Mouse (Mus musculus) kidney, postnatal 14 days (tissue): Measurements from ENCODE around the gene Pgs1.
A peak's percentile ranks its signal among the peaks of the same experiment; 100 is the strongest.

ENCODE experiments used
- DNase-seq: peaks from one replicate; pipeline ENCODE4 v3.0.0; 2022; ENCODE audit warnings: mixed read lengths

The Pgs1 gene

DNA sequence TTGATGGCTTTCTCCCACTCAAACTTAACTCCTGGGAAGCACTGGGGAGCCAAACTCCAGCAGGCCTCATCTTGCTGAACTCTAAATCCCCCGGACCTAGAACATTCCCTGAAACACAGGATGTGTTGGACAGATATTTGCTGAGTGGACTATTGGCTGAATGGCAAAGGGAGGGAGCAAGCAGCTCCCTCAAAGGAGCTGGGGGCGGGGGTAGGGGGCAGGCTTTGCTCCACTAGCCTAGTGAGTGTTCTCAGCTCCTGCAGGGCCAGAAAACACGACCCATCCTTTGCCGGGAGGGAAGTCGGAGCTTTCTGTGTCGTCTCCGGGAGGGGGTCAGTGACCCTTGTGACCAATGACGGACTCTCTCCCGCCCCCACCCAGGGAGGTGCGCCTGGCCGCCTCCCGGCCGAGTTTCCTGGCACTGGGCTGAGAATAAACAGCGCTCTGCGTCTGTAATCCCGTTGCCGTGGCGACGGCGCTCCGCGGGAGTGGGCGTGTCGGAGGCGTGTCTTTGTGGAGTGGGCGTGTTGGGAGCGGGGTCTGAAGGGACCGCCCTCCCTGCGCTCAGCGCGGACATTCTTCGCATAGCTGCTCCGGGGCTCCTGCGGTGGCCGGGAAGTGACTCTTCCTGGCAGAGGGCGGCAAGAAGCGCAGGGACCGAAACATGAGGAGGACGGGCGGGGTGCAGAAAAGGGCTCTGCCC is 22.9 kb upstream of the Pgs1 start:
- DNase-seq, result peak; percentile 100

DNA sequence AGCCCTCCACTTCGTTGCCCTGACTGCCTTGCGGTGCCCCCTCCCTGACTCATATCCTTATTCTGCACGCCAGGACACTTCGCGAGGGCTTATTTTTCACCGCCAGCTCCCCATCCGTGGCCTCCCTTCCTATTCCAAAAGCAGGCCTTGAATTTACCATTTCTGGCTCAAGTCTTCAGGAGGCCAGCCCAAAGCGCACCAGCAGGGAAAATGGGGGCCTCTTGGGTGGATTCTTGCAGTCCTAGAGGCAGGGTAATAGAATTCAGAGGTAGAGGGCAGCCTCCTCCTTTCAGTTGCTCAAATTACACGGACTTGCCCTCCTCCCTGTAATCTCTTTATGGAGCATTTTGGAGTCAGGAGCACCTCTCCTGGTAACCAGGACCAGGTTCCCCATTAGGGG is 22.2 kb upstream of the Pgs1 start:
- DNase-seq, result no peak

DNA sequence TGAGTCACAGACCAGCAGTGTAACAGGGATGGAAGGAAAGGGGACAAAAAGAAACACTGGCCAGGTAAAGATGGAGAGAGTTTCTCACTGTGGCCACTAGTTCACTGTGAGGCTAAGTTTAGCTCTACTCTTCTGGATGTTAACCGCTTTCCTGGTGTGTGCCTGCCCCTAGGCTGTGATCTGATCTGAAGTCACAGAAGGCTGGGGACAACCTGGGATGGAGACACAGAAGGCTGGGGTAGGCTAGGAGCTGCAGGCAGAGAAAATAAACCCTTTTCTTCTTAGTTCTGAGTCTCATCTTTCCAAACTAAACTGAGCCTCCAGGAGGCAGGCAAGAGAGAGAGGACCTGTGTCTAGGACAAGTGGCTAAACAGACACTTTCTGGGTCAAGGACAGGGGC is 21.8 kb upstream of the Pgs1 start:
- no peak for DNase-seq

DNA sequence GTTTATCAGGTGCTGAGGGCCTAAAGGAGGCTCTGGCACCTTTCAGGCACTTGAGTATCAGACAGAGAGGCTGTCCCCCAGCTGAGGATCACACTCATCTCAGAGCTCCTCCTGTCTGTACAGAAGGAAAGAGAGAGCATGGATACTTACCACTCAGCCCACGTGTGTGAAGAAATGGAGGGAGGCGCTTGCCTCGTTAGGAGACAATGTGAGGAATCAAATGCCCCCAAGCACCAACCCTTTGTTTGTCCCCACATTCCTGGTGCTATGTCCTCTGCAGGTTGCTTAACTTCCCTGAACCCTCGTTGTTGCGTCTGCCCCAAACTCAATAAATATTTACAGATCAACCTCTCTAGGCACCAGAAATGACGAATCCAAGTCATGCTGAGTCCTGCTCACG is 21.0 kb upstream of the Pgs1 start:
- DNase-seq, result no peak

DNA sequence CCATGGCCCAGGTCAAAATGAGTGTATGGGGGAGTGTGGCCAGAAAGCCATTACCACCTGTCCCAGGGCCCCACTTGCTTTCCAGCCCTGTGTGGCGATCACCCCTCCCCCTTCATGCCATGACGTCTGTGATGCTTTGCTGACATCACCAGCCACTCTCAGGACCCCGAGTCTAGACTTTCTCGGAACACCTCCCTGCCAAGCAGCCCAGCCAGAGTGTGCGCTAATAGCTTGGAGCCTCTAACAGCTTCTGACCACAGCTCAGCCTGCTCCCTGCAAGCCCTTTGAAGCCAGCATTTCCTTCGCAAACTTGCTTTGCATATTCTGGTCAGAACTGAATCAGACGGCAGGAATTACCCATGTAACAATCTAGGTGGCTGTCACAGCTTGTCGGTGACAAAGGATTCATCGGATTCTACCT is 20.5 kb upstream of the Pgs1 start:
- no peak for DNase-seq

DNA sequence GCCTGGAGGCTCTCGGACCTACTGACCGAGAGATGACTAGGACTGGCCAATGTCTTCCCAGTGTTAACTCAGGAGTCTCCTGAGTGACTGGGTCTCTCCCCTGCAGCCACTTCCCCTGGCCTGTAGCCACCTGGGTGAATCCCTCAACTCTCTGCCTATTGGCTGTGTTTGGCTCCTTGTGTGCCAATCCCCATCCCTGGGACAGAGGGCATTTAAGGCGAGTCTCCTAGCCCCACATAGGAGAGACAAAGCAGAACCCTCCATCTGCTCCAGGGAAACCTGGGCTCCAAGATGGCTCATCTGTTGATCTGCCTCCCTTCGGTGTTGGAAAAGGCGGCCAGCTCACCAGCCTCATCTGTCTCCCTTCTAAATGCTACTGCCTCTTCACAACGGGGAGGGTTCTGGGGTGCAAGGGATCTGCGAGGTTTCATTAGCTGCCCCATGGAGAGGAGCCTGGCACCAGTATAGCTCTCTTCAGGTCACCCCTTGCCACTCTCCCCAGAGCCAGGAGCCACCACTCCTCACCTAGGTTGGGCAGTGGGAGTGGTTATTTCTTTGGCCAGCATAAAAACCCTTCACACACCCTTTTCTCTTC is 19.5 kb upstream of the Pgs1 start:
- no peak for DNase-seq

DNA sequence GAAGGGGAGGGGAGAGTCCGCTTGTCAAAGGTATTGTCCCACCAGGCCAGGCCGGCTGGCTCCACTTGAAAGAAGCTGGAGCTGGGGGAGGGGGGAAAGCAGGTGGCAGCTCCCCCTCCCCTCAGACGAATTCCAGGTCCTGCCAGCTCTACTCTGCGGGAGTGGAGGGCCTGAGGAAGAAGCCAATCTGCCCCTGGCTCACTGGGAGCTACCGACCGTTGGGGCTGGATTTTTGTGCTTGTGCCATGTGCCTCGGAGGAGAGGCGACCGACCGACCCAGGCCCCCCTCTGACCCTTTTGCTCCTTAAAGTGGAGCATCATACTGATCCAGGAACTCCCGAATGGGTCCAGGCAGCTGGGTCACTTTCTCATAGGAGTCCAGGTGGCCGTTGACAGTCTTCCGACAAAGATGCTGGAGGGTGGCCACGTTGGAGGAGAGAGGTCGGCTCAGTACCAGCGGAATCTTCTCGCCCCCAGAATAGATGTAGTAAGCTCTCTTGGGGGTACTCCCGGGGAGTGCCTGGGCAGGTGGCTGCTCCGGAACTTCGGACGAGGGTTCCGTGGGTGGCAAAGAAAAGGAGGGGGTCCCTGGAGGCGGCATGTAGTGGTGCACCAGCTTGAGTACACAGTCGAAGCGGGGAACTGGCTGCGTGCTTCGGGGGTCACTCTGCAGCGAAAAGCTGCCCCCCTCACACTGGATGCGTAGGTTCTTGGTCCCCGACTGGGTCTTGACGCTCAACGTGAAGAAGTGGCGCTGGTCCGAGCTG is 18.7 kb upstream of the Pgs1 start:
- DNase-seq, result no peak

DNA sequence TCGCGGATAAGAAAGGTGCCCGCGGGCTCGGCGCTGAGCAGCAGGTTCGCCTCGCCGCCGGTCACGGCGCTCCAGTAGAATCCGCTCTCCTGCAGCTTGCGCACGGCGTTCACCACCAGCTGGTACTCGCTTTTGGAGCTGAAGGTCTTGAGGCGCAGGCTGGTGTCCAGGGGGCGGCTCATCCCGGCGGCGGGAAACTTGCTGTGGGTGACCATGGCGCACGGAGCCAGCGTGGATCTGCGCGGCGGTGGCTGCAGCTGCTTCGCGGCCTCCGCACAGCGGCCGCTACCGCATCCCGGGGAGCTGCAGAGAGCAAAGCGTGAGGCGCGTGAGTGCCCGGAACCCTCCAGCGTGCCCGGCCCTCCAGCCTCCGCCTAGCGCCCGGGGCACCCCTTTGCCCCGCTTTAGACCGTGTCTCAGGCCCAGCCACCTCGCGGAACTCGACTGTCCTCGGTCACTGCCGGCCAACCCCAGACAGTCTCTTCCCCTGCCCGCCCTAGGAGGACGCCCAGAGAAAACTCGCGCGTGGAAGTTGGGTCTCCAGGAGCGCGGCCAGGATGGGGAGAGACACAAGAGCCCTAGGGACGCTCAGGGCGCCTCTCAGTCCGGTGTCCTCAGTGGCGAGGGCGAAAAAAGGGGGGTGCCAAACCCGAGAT is 17.9 kb upstream of the Pgs1 start:
- no peak for DNase-seq

DNA sequence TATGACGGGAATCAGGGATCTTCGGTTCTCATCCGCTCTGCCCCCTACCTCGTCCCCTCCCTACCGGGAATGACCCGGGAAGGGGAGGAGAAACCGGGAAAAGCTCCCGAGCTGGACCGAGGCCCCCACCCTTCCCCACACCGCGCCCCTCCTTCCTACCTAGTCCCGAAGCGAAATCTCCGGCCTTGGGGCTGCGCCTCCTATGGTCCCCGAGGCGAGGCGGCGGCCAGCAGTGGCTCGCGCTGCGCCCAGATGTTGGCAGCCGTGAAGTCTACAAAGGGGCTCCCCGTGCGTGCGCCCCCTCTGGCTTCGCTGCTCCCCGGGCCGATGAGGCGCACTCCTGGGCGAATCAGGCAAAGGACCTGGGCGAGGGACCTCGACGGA is 17.4 kb upstream of the Pgs1 start:
- no peak for DNase-seq

DNA sequence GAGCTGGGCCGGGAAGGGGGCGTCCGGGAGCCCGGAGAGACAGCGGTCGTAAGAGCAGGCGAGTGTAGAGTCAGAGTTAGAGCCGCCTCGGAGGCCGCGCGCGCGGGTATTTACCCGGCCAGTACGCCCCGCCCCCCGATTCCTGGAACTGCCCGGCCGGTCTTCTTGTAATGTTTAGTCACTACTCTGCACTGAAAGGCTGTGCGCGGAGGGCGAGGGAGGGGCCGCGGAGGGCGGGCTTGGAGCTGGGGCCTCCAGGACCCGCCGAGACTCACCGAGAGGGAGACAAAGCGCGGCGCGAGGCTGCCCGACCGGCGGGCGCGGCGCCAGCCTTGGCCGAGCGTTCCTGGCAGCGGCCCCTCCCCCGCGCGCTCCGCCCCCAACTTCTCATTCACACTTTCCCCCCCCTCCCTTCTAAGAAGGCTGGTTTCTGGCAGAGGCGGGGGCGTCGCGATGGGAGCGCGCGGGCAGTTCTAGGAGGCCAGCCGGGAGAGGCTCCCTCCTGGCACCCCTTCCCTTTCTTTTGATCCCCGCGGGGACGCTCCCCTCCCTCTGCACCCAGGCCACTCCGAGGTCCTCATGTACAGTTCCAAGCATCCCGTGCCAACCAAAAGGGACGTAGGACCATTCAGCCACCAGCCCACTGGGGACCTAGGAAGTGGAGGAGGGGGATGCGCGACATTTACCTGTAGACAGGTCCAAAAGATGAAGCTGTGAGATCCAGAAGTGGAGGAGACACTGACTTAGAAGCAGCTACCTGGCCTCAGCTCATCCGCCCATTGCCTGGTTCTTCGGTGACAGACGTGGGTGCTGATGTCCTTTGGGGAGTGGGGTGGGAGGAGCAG is 16.8 kb upstream of the Pgs1 start:
- DNase-seq, result peak; percentile 98

DNA sequence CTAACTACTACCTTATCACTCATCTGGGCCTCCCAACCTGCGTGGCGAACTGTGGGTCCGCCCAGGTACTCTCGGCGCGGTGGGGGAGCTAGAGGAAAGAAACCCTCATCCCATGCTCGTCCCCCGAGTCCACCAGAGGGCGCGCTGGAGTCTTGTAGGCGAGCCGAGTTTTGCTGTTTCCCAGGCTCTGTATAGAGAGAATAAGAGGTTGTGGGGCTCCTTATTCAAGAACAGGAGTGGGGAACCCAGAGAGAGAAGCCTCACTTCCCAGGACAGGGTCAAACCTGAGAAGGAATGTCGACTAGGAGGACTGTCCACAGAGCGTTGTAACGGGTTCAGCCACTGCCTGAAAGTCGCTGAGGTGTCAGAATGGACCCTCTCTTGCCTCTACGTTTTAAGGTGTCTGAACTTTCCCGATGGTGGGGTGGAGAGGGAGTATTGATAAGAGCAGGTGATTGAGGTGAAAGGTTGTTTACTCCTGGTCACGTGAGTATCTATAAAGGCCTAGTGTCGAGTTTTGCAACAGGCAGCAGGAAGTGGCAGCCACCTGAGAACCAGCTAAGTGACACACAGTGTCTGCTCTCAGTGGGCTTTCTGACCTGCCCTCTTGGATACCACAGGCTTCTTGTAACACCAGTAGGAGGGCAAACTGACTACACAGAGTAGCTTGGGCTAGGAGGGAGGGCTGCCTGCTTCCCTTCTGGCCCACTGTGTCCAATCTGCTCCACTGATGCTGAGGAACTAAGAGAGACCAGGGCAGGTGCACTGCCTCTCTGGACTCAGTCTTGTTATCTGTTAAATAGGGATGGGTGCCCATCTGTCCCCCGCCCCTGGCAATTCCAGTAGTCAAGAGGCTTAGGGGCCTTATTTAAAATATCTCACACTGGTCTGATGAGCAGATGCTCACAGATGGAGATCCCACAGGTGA is 15.9 kb upstream of the Pgs1 start, which contains the start of gene Socs3:
TSS of gene Socs3 (minus strand) at position 103 of the 928 bp plus-strand sequence.
- DNase-seq, result peak; percentile 93

DNA sequence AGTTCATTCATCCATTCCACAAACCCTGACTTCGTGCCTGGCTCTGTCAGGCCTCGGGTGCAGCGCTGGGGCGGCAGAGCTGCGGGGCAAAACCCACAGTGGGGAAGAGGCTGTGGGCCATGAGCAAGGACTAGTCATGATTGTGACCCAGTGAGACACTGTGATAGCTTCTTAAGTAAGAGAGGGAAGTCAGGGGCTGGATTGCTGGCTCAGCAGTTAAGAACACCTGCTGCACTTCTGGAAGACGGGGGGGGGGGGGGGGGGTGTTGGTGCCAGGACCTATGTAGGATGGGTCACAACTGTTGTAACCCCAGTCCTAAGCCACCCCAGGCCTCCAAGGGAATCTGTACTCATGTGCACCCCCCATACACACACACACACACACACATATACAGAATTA is 15.0 kb upstream of the Pgs1 start:
- DNase-seq, result no peak

DNA sequence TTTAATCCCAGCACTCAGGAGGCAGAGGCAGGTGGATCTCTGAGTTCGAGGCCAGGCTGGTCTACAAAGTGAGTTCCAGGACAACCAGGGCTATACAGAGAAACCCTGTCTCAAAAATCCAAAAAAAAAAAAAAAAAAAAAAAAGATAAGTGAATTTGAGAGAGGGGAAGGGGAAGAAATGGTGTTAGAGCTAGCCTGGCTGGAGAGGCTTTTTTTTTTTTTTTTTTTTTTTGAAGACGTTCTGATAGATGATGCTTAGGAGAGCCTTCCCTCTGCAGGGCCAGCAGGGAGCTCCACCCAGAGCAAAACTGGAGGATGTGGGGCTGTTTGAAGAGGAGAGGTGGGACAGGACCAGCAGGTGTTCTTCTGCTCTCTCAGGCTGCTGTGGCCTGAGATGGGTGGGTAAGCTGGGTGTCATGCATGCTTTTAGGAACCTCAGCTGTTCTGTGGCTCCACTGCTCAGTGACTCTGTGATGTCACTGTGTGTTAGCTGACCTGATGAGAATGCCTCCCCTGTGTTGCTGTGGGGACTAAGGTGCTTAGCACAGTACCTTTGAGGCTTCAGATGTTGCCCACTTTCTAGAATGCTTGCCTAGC is 14.3 kb upstream of the Pgs1 start:
- no peak for DNase-seq

DNA sequence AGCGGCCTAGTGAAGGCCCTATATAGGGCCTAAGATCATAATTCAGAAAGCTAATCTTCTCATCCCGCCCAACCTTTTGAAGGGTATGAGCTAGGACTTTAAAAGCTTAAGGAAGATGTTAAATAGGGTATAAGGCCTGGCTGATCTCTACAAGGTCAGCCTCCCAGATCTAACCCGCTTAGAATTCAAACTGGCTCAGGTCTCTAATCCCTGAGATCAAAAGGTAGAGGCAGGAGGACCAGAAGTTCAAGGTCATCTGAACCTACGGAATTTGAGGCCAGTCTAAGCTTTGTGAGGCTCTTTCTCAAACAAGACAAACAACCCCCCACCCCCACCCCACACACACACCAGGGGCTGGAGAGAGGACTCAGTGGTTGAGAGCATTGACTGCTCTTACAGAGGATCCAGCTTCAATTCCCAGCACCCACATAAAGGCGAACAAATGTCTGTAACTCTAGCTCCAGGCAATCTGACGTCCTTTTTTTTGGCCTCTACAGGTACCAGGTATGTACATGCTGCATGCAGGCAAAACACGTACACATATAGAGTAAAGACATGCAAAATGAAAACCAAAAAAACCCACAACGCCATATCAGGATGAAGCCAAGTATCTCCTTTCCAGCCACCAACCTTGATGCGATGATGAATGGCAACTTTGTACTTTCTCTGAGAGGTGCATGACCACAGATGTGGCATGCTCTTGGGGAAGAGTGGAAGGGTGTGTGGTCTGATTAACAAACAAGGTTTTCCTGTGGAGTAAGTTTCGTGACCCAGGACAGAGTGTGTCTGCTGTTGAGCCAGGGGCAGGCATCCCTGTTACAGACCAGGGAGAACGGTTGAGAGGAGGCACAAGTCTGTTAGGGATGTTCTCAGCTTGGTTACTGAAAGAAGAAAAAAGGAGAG is 13.2 kb upstream of the Pgs1 start:
- DNase-seq, result no peak

DNA sequence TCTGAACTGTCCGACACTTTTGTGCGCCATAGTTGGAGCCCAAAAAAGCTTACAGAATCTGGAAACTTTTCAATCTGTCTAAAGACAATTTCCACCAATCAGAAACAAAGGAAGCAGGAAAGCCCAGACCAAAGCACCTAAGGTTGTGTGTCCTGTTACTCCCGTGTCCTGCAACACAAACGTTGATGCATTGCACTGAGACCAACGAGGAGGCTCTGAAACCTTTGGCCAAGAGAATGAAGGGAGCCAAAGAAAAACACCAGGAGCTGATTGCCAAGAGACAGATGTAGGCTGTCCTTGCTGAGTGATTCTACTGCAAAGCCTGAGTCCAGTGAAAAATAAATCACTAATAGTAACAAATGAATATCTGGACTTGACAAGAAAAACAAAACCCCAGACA is 12.5 kb upstream of the Pgs1 start:
- DNase-seq, result no peak

DNA sequence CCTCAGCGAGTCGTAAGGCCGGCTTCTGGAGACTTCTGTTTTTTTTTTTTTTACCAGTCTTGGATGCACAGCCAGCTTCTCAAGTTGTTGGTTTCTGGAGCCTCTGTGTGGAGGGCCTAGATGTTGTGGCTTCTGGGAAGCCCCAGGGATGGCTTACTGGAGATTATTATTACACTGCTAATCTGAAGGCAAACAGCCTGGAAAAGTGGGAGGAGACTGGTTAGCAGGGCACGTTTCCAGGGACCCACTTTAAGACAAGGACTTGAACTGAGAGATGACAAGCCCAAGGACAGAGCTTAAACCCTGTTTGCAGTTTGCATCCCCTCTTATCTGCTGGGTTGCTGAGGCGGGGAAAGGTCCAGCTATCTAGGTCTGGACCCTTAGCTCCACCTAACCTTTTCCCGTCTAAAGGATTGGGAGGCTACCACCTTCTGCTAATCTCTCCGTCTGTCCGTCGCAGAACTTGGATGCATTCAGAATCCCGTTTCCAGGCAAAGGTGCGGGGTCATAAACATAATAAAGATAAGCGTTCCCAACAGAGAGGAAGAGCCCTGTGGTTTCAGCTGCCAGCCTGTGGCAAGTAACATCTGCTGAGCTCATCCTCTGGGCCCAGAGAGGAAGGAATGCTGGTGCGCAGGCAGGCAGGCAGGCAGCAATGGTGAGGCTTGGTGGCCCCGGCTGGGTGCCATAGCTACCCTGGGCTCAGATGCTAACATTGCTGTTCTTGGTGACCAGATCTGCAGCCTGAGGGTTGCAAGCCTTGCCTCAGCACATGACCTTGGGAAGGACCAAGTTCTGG is 11.6 kb upstream of the Pgs1 start:
- DNase-seq, result no peak

DNA sequence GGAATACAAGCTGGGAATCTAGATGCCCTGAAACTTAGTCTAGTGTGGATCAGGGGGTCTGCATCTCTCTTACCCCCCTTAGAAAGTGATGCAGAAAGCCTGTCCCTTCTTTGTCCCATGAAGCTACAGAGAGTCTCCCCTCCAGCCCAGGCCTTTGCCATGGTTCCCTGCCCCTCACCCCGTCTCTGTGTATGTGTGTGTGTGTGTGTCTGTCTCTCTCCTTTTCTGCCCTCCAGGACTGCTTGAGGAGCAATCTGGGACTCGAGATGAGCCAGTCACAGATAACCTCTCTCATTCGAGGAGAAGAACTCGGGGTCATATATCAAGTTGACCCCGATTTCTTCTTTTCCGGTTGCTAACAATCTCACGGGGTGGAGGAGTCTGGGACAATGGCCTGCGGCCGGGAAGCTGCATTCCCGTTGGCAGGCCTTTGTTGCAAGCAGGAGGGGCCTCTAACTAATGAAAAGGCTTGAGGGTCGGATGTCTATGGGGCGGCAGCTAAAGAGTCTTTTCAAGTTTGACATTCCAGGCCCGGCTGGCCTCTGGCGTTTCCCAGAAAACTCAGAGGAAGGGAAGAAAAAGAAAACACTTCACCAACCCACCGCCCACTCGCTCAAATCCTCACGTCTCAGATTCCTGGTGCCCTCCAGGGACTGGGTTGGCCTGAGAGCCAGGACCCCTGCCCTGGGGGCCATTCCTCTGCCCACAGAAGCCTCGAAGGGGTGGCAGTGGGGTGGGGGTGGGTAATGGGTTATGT is 10.7 kb upstream of the Pgs1 start:
- DNase-seq, result peak; percentile 53

DNA sequence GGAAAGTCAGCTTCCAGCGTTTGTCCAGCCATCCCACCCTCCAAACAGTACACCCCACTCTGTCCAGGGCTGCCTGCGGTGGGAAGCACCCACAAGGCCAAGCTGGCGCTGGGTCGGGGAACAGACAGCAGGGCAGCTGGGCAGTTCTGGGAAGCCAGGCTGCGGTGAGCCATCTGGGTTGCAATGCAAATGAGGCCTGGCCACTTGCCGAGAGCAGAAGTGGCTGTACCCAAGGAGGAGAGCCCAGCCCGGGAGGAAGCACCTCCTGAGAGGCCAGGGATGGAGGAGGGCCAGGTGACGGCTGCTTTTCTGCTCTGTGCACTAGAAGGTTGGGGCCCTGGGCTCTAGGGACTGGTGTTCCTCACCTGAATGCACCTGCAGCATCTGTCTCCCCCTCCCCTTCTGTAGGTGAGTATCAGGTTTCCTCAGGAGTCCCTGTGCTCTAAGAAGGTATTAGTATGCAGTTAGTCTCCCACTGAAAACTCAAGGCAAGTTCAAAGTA is 10.0 kb upstream of the Pgs1 start:
- DNase-seq, result peak; percentile 69
